Mouse (Mus musculus): Measurements from ENCODE around the gene Plcb3.

Gene Plcb3

GRCm38 (mm10) chr19:6904846-6905245, 71.4 kb downstream of the Plcb3 start:
- no peak for DNase-seq (ENCODE audit: low read depth, low spot score)

GRCm38 (mm10) chr19:6903031-6903430, 73.2 kb downstream of the Plcb3 start:
- DNase-seq (ENCODE audit: low read depth, low spot score) = no peak
